Mouse (Mus musculus) MEL (cell line): Measurements from ENCODE around the gene Cadps2. TPM values are rescaled to one million over a fixed set of nuclear protein-coding genes. Genes with fewer than 3 reads are reported as not detected.

Experiments used
- DNase-seq: peaks from one replicate; pipeline ENCODE4 v3.0.0; 2011; ENCODE audit warnings: low read depth, low spot score
- H3K27ac ChIP-seq: 2 replicates; pipeline ENCODE4 v1.5.1; 2012; ENCODE audit warnings: low read depth, mild to moderate bottlenecking, control low read depth, low read length, moderate library complexity; ENCODE audit not compliant: control insufficient read depth
- H3K27me3 ChIP-seq, 2 experiments: fragments of 150-350 bp in 1 of 2; sonication (generic) in 1 of 2; 2 replicates each; pipeline ENCODE4 v1.6.1; 2012; ENCODE audit warnings: low read length in 2 of 2, mild to moderate bottlenecking in 2 of 2, improper control_type of control experiment in 1 of 2, moderate library complexity in 1 of 2; ENCODE audit not compliant: insufficient read depth in 2 of 2, control insufficient read depth in 1 of 2
- H3K36me3 ChIP-seq, 2 experiments: 2 replicates each; pipeline ENCODE4 v1.6.1; 2012 to 2014; ENCODE audit warnings: low read length in 2 of 2, improper control_type of control experiment in 1 of 2, inconsistent platforms in 1 of 2, mild to moderate bottlenecking in 1 of 2; ENCODE audit not compliant: insufficient read depth in 2 of 2, control insufficient read depth in 1 of 2
- H3K4me1 ChIP-seq, 2 experiments: fragments of 150-350 bp in 1 of 2; sonication (generic) in 1 of 2; 2 replicates each; pipeline ENCODE4 v1.6.1; 2012; ENCODE audit warnings: low read length in 2 of 2, improper control_type of control experiment in 1 of 2, mild to moderate bottlenecking in 1 of 2; ENCODE audit not compliant: insufficient read depth in 2 of 2, control insufficient read depth in 1 of 2
- H3K4me3 ChIP-seq, 2 experiments: fragments of 150-350 bp in 1 of 2; sonication (generic) in 1 of 2; 2 replicates each; pipeline ENCODE4 v1.5.1; 2012; ENCODE audit warnings: low read depth in 2 of 2, low read length in 2 of 2, mild to moderate bottlenecking in 2 of 2, moderate library complexity in 2 of 2, control low read depth in 1 of 2, improper control_type of control experiment in 1 of 2; ENCODE audit not compliant: control insufficient read depth in 1 of 2, insufficient read depth in 1 of 2
- H3K79me2 ChIP-seq: 2 replicates; pipeline ENCODE4 v1.6.1; 2012; ENCODE audit warnings: mild to moderate bottlenecking, low read length, moderate library complexity; ENCODE audit not compliant: control insufficient read depth, poor library complexity, insufficient read depth
- H3K9ac ChIP-seq: 2 replicates; pipeline ENCODE4 v1.6.1; 2012; ENCODE audit warnings: low read depth, mild to moderate bottlenecking, control low read depth, low read length, moderate library complexity; ENCODE audit not compliant: control insufficient read depth, poor library complexity, severe bottlenecking
- H3K9me3 ChIP-seq: fragments of 150-350 bp; sonication (generic); replicated peaks from 2 replicates; pipeline ENCODE4 v1.6.1; 2012; ENCODE audit warnings: mild to moderate bottlenecking, low read length, improper control_type of control experiment, moderate library complexity; ENCODE audit not compliant: insufficient read depth
- CTCF ChIP-seq, 3 experiments: IDR thresholded peaks in 2 of 3; conservative IDR thresholded peaks in 1 of 3; 2 replicates each; pipeline ENCODE4 v1.5.1; 2011 to 2012; ENCODE audit warnings: low read length in 3 of 3, low read depth in 2 of 3, mild to moderate bottlenecking in 2 of 3, improper control_type of control experiment in 1 of 3, inconsistent platforms in 1 of 3, mixed read lengths in 1 of 3, moderate library complexity in 1 of 3; ENCODE audit not compliant: control insufficient read depth in 1 of 3, insufficient read depth in 1 of 3, poor library complexity in 1 of 3, severe bottlenecking in 1 of 3
- E2F4 ChIP-seq: IDR thresholded peaks from 2 replicates; pipeline ENCODE4 v1.6.1; 2011; ENCODE audit warnings: low read depth, low read length, improper control_type of control experiment, borderline replicate concordance
- EP300 ChIP-seq, 2 experiments: IDR thresholded peaks; 2 replicates each; pipeline ENCODE4 v1.6.1; 2011; ENCODE audit warnings: improper control_type of control experiment in 2 of 2, low read length in 2 of 2, low read depth in 1 of 2, mild to moderate bottlenecking in 1 of 2
- GABPA ChIP-seq: IDR thresholded peaks from 2 replicates; pipeline ENCODE4 v1.6.1; 2012; ENCODE audit warnings: low read depth, mild to moderate bottlenecking, inconsistent platforms, low read length, improper control_type of control experiment, moderate library complexity
- GATA1 ChIP-seq: IDR thresholded peaks from 2 replicates; pipeline ENCODE4 v1.6.1; 2011; ENCODE audit warnings: low read depth, low read length, improper control_type of control experiment
- JUND ChIP-seq: IDR thresholded peaks from 2 replicates; pipeline ENCODE4 v1.6.1; 2011; ENCODE audit warnings: low read depth, mild to moderate bottlenecking, improper control_type of control experiment, low read length
- KAT2A ChIP-seq: conservative IDR thresholded peaks from 2 replicates; pipeline ENCODE4 v1.6.1; 2012; ENCODE audit warnings: low read depth, low read length, improper control_type of control experiment, inconsistent platforms
- MAFK ChIP-seq: IDR thresholded peaks from 2 replicates; pipeline ENCODE4 v1.6.1; 2011; ENCODE audit warnings: low read depth, mild to moderate bottlenecking, low read length, improper control_type of control experiment, borderline replicate concordance
- MAX ChIP-seq: IDR thresholded peaks from 2 replicates; pipeline ENCODE4 v1.6.1; 2011; ENCODE audit warnings: low read length, improper control_type of control experiment
- MAZ ChIP-seq: IDR thresholded peaks from 2 replicates; pipeline ENCODE4 v1.6.1; 2012; ENCODE audit warnings: low read depth, mild to moderate bottlenecking, inconsistent platforms, low read length, improper control_type of control experiment
- MEF2A ChIP-seq: IDR thresholded peaks from 2 replicates; pipeline ENCODE4 v1.6.1; 2014; ENCODE audit warnings: low read depth, mild to moderate bottlenecking, inconsistent platforms, low read length, improper control_type of control experiment; ENCODE audit not compliant: poor library complexity, insufficient replicate concordance, severe bottlenecking; ENCODE audit errors: extremely low read depth
- MYC ChIP-seq: IDR thresholded peaks from 2 replicates; pipeline ENCODE4 v1.6.1; 2011; ENCODE audit warnings: low read depth, mild to moderate bottlenecking, low read length, improper control_type of control experiment, moderate library complexity
- NRF1 ChIP-seq: IDR thresholded peaks from 2 replicates; pipeline ENCODE4 v1.6.1; 2014; ENCODE audit warnings: low read depth, mild to moderate bottlenecking, inconsistent platforms, low read length, improper control_type of control experiment, moderate library complexity; ENCODE audit not compliant: poor library complexity, insufficient read depth, severe bottlenecking
- POLR2AphosphoS5 ChIP-seq: IDR thresholded peaks from 2 replicates; pipeline ENCODE4 v1.6.1; 2012; ENCODE audit warnings: low read depth, borderline replicate concordance, mild to moderate bottlenecking, inconsistent platforms, low read length, moderate library complexity, mixed read lengths
- RAD21 ChIP-seq: IDR thresholded peaks from 2 replicates; pipeline ENCODE4 v1.6.1; 2011; ENCODE audit warnings: mild to moderate bottlenecking, low read depth, low read length, improper control_type of control experiment
- SMC3 ChIP-seq: IDR thresholded peaks from 2 replicates; pipeline ENCODE4 v1.6.1; 2011; ENCODE audit warnings: low read depth, low read length, improper control_type of control experiment
- TBP ChIP-seq: IDR thresholded peaks from 2 replicates; pipeline ENCODE4 v1.8.0; 2011; ENCODE audit warnings: low read depth, low read length, improper control_type of control experiment
- TCF12 ChIP-seq: IDR thresholded peaks from 2 replicates; pipeline ENCODE4 v1.6.1; 2014; ENCODE audit warnings: low read depth, mild to moderate bottlenecking, inconsistent platforms, low read length, improper control_type of control experiment, moderate library complexity
- UBTF ChIP-seq: IDR thresholded peaks from 2 replicates; pipeline ENCODE4 v1.6.1; 2012; ENCODE audit warnings: low read depth, mild to moderate bottlenecking, inconsistent platforms, low read length, improper control_type of control experiment, moderate library complexity, borderline replicate concordance; ENCODE audit not compliant: insufficient read depth
- USF1 ChIP-seq: IDR thresholded peaks from 2 replicates; pipeline ENCODE4 v1.6.1; 2014; ENCODE audit warnings: low read depth, mild to moderate bottlenecking, inconsistent platforms, low read length, improper control_type of control experiment, moderate library complexity
- USF2 ChIP-seq, 2 experiments: IDR thresholded peaks; 2 replicates each; pipeline ENCODE4 v1.6.1; 2011 to 2012; ENCODE audit warnings: improper control_type of control experiment in 2 of 2, low read length in 2 of 2, borderline replicate concordance in 1 of 2, inconsistent platforms in 1 of 2, low read depth in 1 of 2, mild to moderate bottlenecking in 1 of 2; ENCODE audit not compliant: insufficient read depth in 1 of 2
- ZC3H11A ChIP-seq: IDR thresholded peaks from 2 replicates; pipeline ENCODE4 v1.6.1; 2012; ENCODE audit warnings: low read depth, mild to moderate bottlenecking, inconsistent platforms, low read length, improper control_type of control experiment
- ZKSCAN1 ChIP-seq: IDR thresholded peaks from 2 replicates; pipeline ENCODE4 v1.6.1; 2012; ENCODE audit warnings: low read depth, mild to moderate bottlenecking, inconsistent platforms, low read length, improper control_type of control experiment, moderate library complexity
- polyA plus RNA-seq, 2 experiments: library from polyadenylated mRNA; stranded (reverse) in 1 of 2; unstranded in 1 of 2; fragments of >175 nt in 1 of 2; fragments of >200 nt in 1 of 2; gene quantifications; 2 replicates each; pipeline versions ENCODE4 v1.2.1 to v1.2.4; 2012; ENCODE audit warnings: low replicate concordance in 2 of 2, low read depth in 1 of 2; ENCODE audit not compliant: insufficient read length in 2 of 2, insufficient read depth in 1 of 2, missing spikeins in 1 of 2
- total RNA-seq: library from RNA; depleted of rRNA; stranded (reverse); fragments of 300-350 nt; gene quantifications from 2 replicates; pipeline ENCODE4 v1.2.3, GENCODE M21; 2012

The Cadps2 gene
- total and polyA plus RNA-seq, 3 experiments = not detected

DNA sequence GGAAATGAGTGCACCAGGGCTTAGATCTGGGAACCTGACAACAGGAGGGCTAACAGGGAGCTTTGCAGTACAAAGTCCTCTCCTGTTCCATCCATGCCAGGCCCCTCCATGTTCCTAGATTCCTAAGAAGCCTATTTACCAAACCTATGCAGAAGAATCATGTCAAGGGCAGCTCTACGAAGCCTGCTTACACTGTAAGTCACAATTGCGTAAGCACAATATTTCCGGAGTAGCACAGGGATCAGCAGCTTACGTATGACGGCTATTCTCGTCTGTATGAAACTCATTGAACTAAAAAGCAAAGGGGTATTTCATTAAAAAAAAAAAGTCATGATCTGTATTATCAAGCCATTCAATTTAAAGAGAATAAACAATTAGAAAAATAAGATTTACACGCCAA, 462.9 kb downstream of the Cadps2 start:
- TF ChIP-seq MAX = no peak
- no peak for TF ChIP-seq ZKSCAN1
- no peak for TF ChIP-seq USF2 (IDR thresholded peaks at IDR 0.05; ENCODE audit: borderline replicate concordance in 1 of 2, insufficient read depth in 1 of 2, low read depth in 1 of 2, low read length in 2 of 2)
- TF ChIP-seq TBP = no peak
- no peak for TF ChIP-seq CTCF (IDR thresholded peaks at IDR 0.05 in 2 of 3, conservative IDR thresholded peaks at IDR 0.05 in 1 of 3; ENCODE audit: control insufficient read depth in 1 of 3, insufficient read depth in 1 of 3, low read depth in 2 of 3, low read length in 3 of 3, poor library complexity in 1 of 3, severe bottlenecking in 1 of 3)
- TF ChIP-seq MEF2A = no peak
- no peak for TF ChIP-seq TCF12
- no peak for TF ChIP-seq USF1
- TF ChIP-seq RAD21 = no peak
- no peak for TF ChIP-seq E2F4
- Histone ChIP-seq H3K79me2 (no peaks in the 10 kb centered on the region), H3K27me3 (no peaks in the 10 kb centered on the region), H3K9ac (no peak overlapping the region), H3K4me3 (no peak overlapping the region), H3K36me3 (no peaks in the 10 kb centered on the region), H3K9me3 (no peaks in the 10 kb centered on the region), H3K4me1 (no peaks in the 10 kb centered on the region), H3K27ac (no peak overlapping the region)
- no peak for DNase-seq

DNA sequence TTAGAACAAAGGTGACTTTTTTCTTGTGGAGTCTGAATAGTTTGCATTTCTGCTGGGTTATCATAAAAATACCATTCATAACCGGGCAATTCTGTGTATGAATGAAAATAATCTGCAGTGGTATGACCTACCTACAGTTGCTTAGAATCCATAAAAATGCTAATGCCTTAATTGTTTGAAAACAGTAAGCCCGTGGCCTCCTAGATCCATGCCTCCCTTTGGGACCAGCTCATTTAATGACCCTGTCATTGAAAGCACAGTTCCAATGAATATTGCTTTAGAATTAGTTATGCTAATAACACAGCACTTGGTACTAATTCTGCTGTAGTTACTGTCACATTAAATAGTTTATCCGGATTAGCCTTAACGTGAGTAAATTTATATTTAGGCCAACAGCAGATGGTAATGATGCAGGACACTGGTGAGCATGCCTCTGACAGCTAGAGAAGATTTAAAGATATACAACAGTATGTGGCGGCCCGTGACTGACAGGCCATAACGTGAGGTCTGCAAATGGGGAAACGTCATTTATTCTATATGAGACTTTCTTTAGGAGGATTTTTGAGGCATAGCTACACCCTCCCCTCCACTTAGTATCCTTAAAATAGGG, 477.3 kb downstream of the Cadps2 start:
- no peak for TF ChIP-seq USF1
- no peak for TF ChIP-seq GABPA
- no peak for TF ChIP-seq ZC3H11A
- no peak for TF ChIP-seq MAFK
- H3K27me3 ChIP-seq = no peaks in the 10 kb centered on the region
- no peaks in the 10 kb centered on the region for H3K9me3 ChIP-seq
- H3K79me2 ChIP-seq = no peaks in the 10 kb centered on the region
- no peak overlapping the region for H3K4me3 ChIP-seq
- DNase-seq = no peak
- H3K4me1 ChIP-seq = no peaks in the 10 kb centered on the region
- H3K27ac ChIP-seq = no peak overlapping the region
- H3K36me3 ChIP-seq = no peaks in the 10 kb centered on the region
- H3K9ac ChIP-seq = no peak overlapping the region

DNA sequence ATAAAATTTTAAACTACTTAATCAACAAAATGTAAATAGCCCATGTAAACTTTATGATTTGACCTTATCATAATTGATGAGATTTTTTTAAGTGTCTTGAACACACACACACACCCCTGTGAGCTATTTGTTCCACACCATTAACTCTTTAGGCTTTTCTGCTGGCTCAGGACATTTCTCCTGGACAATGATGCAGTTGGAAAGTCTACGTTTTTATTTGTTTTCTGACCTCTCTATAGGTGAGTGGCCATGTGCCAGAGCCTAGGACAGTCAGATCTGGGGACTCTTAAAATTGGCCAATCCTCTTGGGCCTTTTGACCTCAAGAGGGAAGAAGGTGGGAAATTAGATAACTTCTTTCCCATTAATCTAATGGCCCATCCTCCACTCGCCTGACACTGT, 478.6 kb downstream of the Cadps2 start:
- Histone ChIP-seq H3K79me2 (no peaks in the 10 kb centered on the region), H3K4me3 (no peak overlapping the region), H3K27ac (no peak overlapping the region), H3K27me3 (no peaks in the 10 kb centered on the region), H3K36me3 (no peaks in the 10 kb centered on the region), H3K9me3 (no peaks in the 10 kb centered on the region), H3K9ac (no peak overlapping the region), H3K4me1 (no peaks in the 10 kb centered on the region)
- no peak for TF ChIP-seq EP300 (IDR thresholded peaks at IDR 0.05; ENCODE audit: low read depth in 1 of 2, low read length in 2 of 2)
- TF ChIP-seq UBTF = no peak
- no peak for TF ChIP-seq USF1
- TF ChIP-seq MEF2A = no peak
- TF ChIP-seq GABPA = no peak
- TF ChIP-seq NRF1 = no peak
- TF ChIP-seq JUND = no peak
- TF ChIP-seq TCF12 = no peak
- no peak for TF ChIP-seq KAT2A
- TF ChIP-seq GATA1 = no peak
- TF ChIP-seq POLR2AphosphoS5 = no peak
- no peak for TF ChIP-seq MYC
- no peak for TF ChIP-seq SMC3
- no peak for TF ChIP-seq MAX
- TF ChIP-seq MAZ = no peak
- DNase-seq = no peak
